Mouse (Mus musculus) bone marrow macrophage, adult 2 months (primary cell): ENCODE measurements around the gene Sgk1. TPM values are rescaled to one million over a fixed set of nuclear protein-coding genes. Genes with fewer than 3 reads are reported as not detected.
"Not testable (repeated sequence)": the region's sequence is repeated elsewhere in the genome, so short reads cannot be mapped to it uniquely, and the experiment has no call there.

Source experiments
- H3K27ac ChIP-seq: 2 replicates; pipeline ENCODE4 v1.5.1; 2012; ENCODE audit warnings: low read depth, low read length; ENCODE audit not compliant: insufficient read depth
- H3K4me1 ChIP-seq: 2 replicates; pipeline ENCODE4 v1.6.1; 2012; ENCODE audit warnings: low read length; ENCODE audit not compliant: control insufficient read depth, insufficient read depth
- H3K4me3 ChIP-seq: 2 replicates; pipeline ENCODE4 v1.5.1; 2012; ENCODE audit warnings: mild to moderate bottlenecking, low read length, moderate library complexity; ENCODE audit not compliant: insufficient read depth
- CTCF ChIP-seq: IDR thresholded peaks from 2 replicates; pipeline ENCODE4 v1.5.1; 2012; ENCODE audit warnings: low read depth, mild to moderate bottlenecking, low read length, moderate library complexity
- POLR2A ChIP-seq: IDR thresholded peaks from 2 replicates; pipeline ENCODE4 v1.6.1; 2012; ENCODE audit warnings: mild to moderate bottlenecking, low read depth, low read length, borderline replicate concordance
- polyA plus RNA-seq: library from polyadenylated mRNA; stranded (reverse); fragments of >200 nt; gene quantifications from 2 replicates; pipeline ENCODE4 v1.2.4, GENCODE M21; 2012; ENCODE audit not compliant: missing spikeins, insufficient read depth, insufficient read length

The Sgk1 gene
- polyA plus RNA-seq, 1 experiment: 80.9 TPM

GRCm38 (mm10) chr10:22004763-22005162 lies 122.8 kb downstream of the Sgk1 start:
- no peak for TF ChIP-seq CTCF
- no peak for TF ChIP-seq POLR2A
- no peak overlapping the region for H3K4me3 ChIP-seq
- no peaks in the 10 kb centered on the region for H3K4me1 ChIP-seq
- H3K27ac ChIP-seq: no peak overlapping the region

DNA sequence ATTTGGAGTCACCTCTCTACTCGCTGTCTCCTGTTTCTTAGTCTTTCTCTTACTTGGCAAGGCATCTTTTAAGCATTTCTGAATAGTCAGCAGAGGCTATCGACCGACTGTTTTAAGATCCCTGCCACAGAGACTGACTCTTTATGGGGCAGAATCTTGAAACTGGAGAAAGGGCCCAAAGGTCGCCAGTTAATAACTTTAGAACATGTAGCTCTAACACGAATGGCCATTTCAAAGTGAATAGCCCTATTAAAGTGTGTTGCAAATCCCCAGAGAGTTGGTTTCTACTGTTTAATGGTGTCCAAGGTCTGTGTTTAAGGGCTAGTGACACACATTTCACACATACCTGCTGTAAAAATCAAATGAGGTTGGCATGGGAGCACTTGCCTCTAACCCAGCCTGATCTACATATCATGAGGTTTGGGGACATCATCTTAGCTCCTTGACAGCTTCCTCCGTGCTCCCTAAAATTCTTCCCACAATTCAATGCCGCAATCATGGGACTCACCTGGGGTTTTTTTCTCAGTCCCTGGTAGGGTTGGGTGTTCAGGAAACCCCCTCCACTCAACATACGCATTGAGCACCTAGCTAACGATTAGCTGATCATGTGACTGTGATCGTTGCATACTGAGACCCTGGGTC lies 125.3 kb downstream of the Sgk1 start:
- no peaks in the 10 kb centered on the region for H3K4me1 ChIP-seq
- TF ChIP-seq CTCF (no peak), POLR2A (no peak)
- H3K27ac ChIP-seq: no peak overlapping the region

GRCm38 (mm10) chr10:22007802-22008172 lies 125.8 kb downstream of the Sgk1 start:
- Histone ChIP-seq H3K27ac (no peak overlapping the region), H3K4me3 (no peak overlapping the region), H3K4me1 (no peaks in the 10 kb centered on the region)
- no peak for TF ChIP-seq CTCF

More for the DNA sequence above, 125.3 kb downstream of the Sgk1 start:
- no peak overlapping the region for H3K4me3 ChIP-seq

DNA sequence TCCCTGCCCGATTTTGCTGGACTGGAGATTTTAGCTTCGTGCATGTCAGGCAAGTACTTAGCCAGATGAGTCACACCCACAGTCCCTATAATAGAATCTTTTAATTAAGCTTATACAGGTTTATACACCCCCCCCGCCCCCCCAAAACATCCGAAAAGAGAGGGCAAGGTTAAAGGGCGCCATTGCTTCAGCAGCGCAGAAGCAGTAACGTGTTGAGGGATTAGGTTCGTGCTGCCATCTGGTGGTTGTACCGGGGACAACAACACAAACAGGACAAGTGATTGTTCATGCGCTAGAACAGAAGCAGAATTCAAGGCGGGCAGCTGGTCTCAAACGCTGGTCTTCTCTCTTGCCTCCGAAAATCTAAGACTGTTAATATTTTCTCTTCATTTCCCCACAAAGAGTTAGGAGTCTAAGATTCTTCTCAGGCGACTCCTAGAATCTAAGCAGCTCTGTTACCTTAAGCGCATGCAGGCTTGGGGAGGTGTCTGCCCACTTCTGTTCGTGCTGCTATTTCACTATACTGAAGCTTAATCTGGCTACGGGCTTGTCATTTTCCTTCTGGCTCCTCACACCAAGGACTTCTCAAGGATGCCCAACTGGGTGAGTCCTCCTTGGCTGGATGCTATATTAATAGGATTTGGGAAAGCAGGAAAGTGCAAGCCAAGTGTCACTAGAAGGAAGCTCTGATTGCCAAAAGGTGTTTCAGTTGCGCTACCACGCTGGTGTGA lies 128.3 kb downstream of the Sgk1 start:
- H3K4me3 ChIP-seq: no peak overlapping the region
- no peak overlapping the region for H3K27ac ChIP-seq
- no peaks in the 10 kb centered on the region for H3K4me1 ChIP-seq
- TF ChIP-seq CTCF: peak; percentile 70
- TF ChIP-seq POLR2A: no peak

GRCm38 (mm10) chr10:22017469-22018159 lies 135.6 kb downstream of the Sgk1 start:
- Histone ChIP-seq H3K4me3 (no peak overlapping the region), H3K4me1 (no peaks in the 10 kb centered on the region), H3K27ac (no peak overlapping the region)
- no peak for TF ChIP-seq CTCF
- no peak for TF ChIP-seq POLR2A

GRCm38 (mm10) chr10:22018618-22019017 lies 136.6 kb downstream of the Sgk1 start:
- no peak overlapping the region for H3K4me3 ChIP-seq
- H3K27ac ChIP-seq: no peak overlapping the region
- H3K4me1 ChIP-seq: no peaks in the 10 kb centered on the region
- TF ChIP-seq CTCF (0 out of 2 replicates have a peak, but pooled peaks have one; percentile 24), POLR2A (no peak)

DNA sequence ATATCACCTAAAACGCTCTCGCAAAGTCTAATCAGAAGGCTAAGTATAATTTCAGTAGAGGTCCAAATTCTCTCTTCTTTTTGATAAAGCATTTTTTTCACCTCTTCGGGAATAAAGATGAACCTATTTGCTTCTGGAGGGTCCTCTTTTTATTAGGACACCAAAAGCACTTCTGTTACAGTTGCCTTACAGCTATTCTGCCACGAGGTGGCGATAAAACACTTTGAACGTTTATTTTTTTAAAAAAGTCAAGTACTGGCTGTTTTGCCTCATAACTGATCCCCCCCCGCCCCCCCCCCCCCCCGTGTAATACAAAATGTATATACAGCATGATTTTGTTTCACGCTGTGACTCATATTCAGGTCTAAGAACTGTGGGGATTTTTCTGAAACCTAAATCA lies 152.3 kb downstream of the Sgk1 start:
- Histone ChIP-seq H3K4me3 (no peak overlapping the region), H3K27ac (no peak overlapping the region), H3K4me1 (no peaks in the 10 kb centered on the region)
- TF ChIP-seq CTCF (no peak), POLR2A (no peak)

DNA sequence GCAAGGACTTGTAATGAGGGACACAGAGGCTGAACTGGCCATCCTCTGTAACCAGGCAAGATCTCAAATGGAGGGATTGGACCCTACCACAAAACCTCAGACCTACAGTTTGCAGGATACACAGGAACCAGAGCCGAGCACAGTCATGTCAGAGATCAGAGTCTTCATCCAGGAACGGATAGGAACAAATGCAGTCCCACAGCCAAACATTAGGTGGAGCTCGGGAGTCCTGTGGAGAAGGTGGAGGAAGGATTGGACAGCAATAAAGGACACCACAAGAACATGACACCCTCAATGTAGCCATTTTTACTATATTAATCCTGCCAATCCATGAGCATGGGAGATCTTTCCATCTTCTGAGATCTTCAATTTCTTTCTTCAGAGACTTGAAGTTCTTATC lies 154.3 kb downstream of the Sgk1 start:
- not testable (repeated sequence) for H3K4me1 ChIP-seq

More for the DNA sequence above, 154.3 kb downstream of the Sgk1 start:
- H3K4me3 ChIP-seq, H3K27ac ChIP-seq: not testable (repeated sequence)

Other genes starting within 250 kb of the Sgk1 start
- not detected in 2 replicates for gene 4930444G20Rik, start 185.9 kb downstream of the Sgk1 start, polyA plus RNA-seq